Mouse (Mus musculus): ENCODE measurements around the gene Limk2.

Limk2 gene

GRCm38 (mm10) chr11:3370928-3371598, 37.9 kb downstream of the Limk2 start:
- DNase-seq (ENCODE audit: low spot score), result peak; percentile 60

- no peak for DNase-seq (ENCODE audit: low spot score)
Measured at GRCm38 (mm10) chr11:3370162-3370561, 38.8 kb downstream of the Limk2 start.

- DNase-seq (ENCODE audit: low spot score), result no peak
Measured at GRCm38 (mm10) chr11:3369449-3369848, 39.5 kb downstream of the Limk2 start.

- DNase-seq (ENCODE audit: low spot score), result no peak
Measured at GRCm38 (mm10) chr11:3368983-3369382, 40.0 kb downstream of the Limk2 start.

- DNase-seq (ENCODE audit: low spot score), result no peak
Measured at GRCm38 (mm10) chr11:3366411-3366810, 42.6 kb downstream of the Limk2 start.

GRCm38 (mm10) chr11:3362854-3363253, 46.1 kb downstream of the Limk2 start:
- no peak for DNase-seq (ENCODE audit: low spot score)

- no peak for DNase-seq (ENCODE audit: low spot score)
Measured at GRCm38 (mm10) chr11:3352990-3353585, 55.9 kb downstream of the Limk2 start.

GRCm38 (mm10) chr11:3352131-3352530, 56.9 kb downstream of the Limk2 start:
- DNase-seq (ENCODE audit: low spot score), result no peak

- DNase-seq (ENCODE audit: low spot score), result no peak
Measured at GRCm38 (mm10) chr11:3349343-3349695, 59.7 kb downstream of the Limk2 start.

GRCm38 (mm10) chr11:3348576-3349342, 60.2 kb downstream of the Limk2 start:
- DNase-seq (ENCODE audit: low spot score), result no peak

- DNase-seq (ENCODE audit: low spot score), result no peak
Measured at GRCm38 (mm10) chr11:3347835-3348195, 61.2 kb downstream of the Limk2 start.

- peak; percentile 88 for DNase-seq (ENCODE audit: low spot score)
Measured at GRCm38 (mm10) chr11:3347091-3347834, 61.7 kb downstream of the Limk2 start.

- DNase-seq (ENCODE audit: low spot score), result no peak
Measured at GRCm38 (mm10) chr11:3346351-3346750, 62.6 kb downstream of the Limk2 start.

- no peak for DNase-seq (ENCODE audit: low spot score)
Measured at GRCm38 (mm10) chr11:3344916-3345315, 64.1 kb downstream of the Limk2 start.

- DNase-seq (ENCODE audit: low spot score), result no peak
Measured at GRCm38 (mm10) chr11:3341476-3341875, 67.5 kb downstream of the Limk2 start.

- no peak for DNase-seq (ENCODE audit: low spot score)
Measured at GRCm38 (mm10) chr11:3337961-3338360, 71.0 kb downstream of the Limk2 start.

- DNase-seq (ENCODE audit: low spot score), result no peak
Measured at GRCm38 (mm10) chr11:3337173-3337955, 71.6 kb downstream of the Limk2 start.

GRCm38 (mm10) chr11:3336602-3337001, 72.4 kb downstream of the Limk2 start:
- DNase-seq (ENCODE audit: low spot score), result no peak

GRCm38 (mm10) chr11:3335651-3336216, 73.3 kb downstream of the Limk2 start:
- no peak for DNase-seq (ENCODE audit: low spot score)

- DNase-seq (ENCODE audit: low spot score), result no peak
Measured at GRCm38 (mm10) chr11:3334711-3335316, 74.2 kb downstream of the Limk2 start.

GRCm38 (mm10) chr11:3334141-3334710, 74.8 kb downstream of the Limk2 start:
- no peak for DNase-seq (ENCODE audit: low spot score)

Data from urinary bladder, postnatal 25 days (tissue).